Mouse (Mus musculus) liver, adult 2 months (tissue): Measurements from ENCODE around the gene Gm20388. TPM values are rescaled to one million over a fixed set of nuclear protein-coding genes. Genes with fewer than 3 reads are reported as not detected.

Experiments used
- DNase-seq: peaks from one replicate; pipeline ENCODE4 v3.0.0-alpha.2; 2011; ENCODE audit warnings: low read depth, low spot score; ENCODE audit errors: extremely low read depth
- H3K27ac ChIP-seq: fragments of 200-500 bp; replicated peaks from 2 replicates; pipeline ENCODE4 v1.5.1; 2012; ENCODE audit warnings: low read depth, mild to moderate bottlenecking, control low read depth, inconsistent platforms, low read length; ENCODE audit not compliant: insufficient read depth
- H3K27me3 ChIP-seq: fragments of 200-500 bp; 2 replicates; pipeline ENCODE4 v1.6.1; 2012; ENCODE audit warnings: mild to moderate bottlenecking, moderate library complexity, low read length, inconsistent platforms; ENCODE audit not compliant: control insufficient read depth, insufficient read depth
- H3K36me3 ChIP-seq: fragments of 200-500 bp; 2 replicates; pipeline ENCODE4 v1.6.1; 2012; ENCODE audit warnings: low read length, inconsistent platforms; ENCODE audit not compliant: control insufficient read depth, insufficient read depth
- H3K4me1 ChIP-seq: fragments of 200-500 bp; 2 replicates; pipeline ENCODE4 v1.6.1; 2011; ENCODE audit warnings: low read length; ENCODE audit not compliant: control insufficient read depth, insufficient read depth
- H3K4me3 ChIP-seq: fragments of 200-500 bp; 2 replicates; pipeline ENCODE4 v1.5.1; 2011; ENCODE audit warnings: low read depth, mild to moderate bottlenecking, control low read depth, low read length, moderate library complexity; ENCODE audit not compliant: insufficient read depth
- H3K79me2 ChIP-seq: fragments of 200-500 bp; 2 replicates; pipeline ENCODE4 v1.6.1; 2012; ENCODE audit warnings: inconsistent platforms, mild to moderate bottlenecking, low read length, moderate library complexity; ENCODE audit not compliant: control insufficient read depth, insufficient read depth
- H3K9ac ChIP-seq: fragments of 200-500 bp; 2 replicates; pipeline ENCODE4 v1.6.1; 2012; ENCODE audit warnings: low read depth, mild to moderate bottlenecking, control low read depth, inconsistent platforms, low read length
- CTCF ChIP-seq: fragments of 200-500 bp; IDR thresholded peaks from 2 replicates; pipeline ENCODE4 v1.5.1; 2011; ENCODE audit warnings: low read depth, low read length, control low read depth
- POLR2A ChIP-seq: fragments of 200-500 bp; IDR thresholded peaks from 2 replicates; pipeline ENCODE4 v1.6.1; 2011; ENCODE audit warnings: low read length, control low read depth; ENCODE audit not compliant: insufficient read depth; ENCODE audit errors: extremely low read depth
- WGBS: fragments of 180-500 bp; shearing (Covaris S2); methylation state at CpG from one replicate; pipeline ENCODE4 v1.1.7; 2018; 5-methylcytosine and 5-hydroxymethylcytosine counted together
- polyA plus RNA-seq: library from polyadenylated mRNA; depleted of rRNA; stranded (reverse); fragments of >200 nt; gene quantifications from 2 replicates; pipeline ENCODE4 v1.2.3, GENCODE M21; 2012
- total RNA-seq: library from RNA; depleted of rRNA; stranded (reverse); fragments of >200 nt; gene quantifications from 2 replicates; pipeline ENCODE4 v1.2.3, GENCODE M21; 2014

Gene Gm20388
- total and polyA plus RNA-seq, 2 experiments: 6.4 to 19.9 TPM

DNA sequence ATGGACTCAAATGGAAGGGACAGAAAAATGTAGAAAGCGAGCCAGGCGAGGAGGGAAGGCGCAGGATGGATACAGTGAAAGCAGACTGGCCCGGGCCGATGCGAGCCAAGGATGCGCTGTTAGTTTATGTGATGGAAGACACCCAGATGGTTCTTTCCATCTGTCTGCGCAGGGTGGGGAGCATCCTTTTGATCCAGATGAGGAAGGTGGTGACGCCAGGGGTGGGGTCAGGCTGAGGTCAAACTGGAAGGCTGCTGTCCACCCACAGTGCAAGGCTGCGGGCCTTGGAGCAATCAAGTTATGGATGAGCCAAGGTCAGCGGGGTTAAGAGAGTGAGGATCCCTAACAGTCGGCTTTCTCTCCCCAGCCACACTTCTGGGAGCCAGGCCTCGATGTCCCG, 2025.8 kb downstream of the Gm20388 start:
- 86% methylated on average over 14 of the region's 14 CpGs for WGBS
- Histone ChIP-seq H3K36me3 (peaks cover 40% of the 10 kb centered on the region), H3K9ac (no peak overlapping the region), H3K27ac (no peak overlapping the region), H3K4me1 (peaks cover 28% of the 10 kb centered on the region), H3K79me2 (peaks cover 6% of the 10 kb centered on the region; the same call in 1 of the 2 replicates), H3K27me3 (no peaks in the 10 kb centered on the region), H3K4me3 (no peak overlapping the region)
- DNase-seq: no peak
- TF ChIP-seq POLR2A (no peak), CTCF (no peak)

GRCm38 (mm10) chr8:121938732-121939131, 2028.1 kb downstream of the Gm20388 start:
- WGBS: 50% methylated on average over 7 of the region's 7 CpGs
- Histone ChIP-seq H3K27me3 (no peaks in the 10 kb centered on the region), H3K79me2 (peaks cover 17% of the 10 kb centered on the region), H3K4me1 (peaks cover 18% of the 10 kb centered on the region), H3K4me3 (no peak overlapping the region), H3K9ac (no peak overlapping the region), H3K27ac (peak overlapping the region; percentile 29), H3K36me3 (peaks cover 37% of the 10 kb centered on the region)
- TF ChIP-seq POLR2A: no peak
- no peak for TF ChIP-seq CTCF
- DNase-seq: peak; percentile 70

GRCm38 (mm10) chr8:121943057-121943540, 2032.5 kb downstream of the Gm20388 start:
- 0% methylated on average over 2 of the region's 2 CpGs for WGBS
- DNase-seq: peak; percentile 93
- peaks cover 18% of the 10 kb centered on the region for H3K4me1 ChIP-seq
- no peaks in the 10 kb centered on the region for H3K27me3 ChIP-seq
- TF ChIP-seq CTCF: no peak
- no peak for TF ChIP-seq POLR2A
- peak overlapping the region; percentile 90 for H3K9ac ChIP-seq
- peak overlapping the region; percentile 97 for H3K27ac ChIP-seq
- peaks cover 17% of the 10 kb centered on the region for H3K79me2 ChIP-seq
- peak overlapping the region; percentile 91 for H3K4me3 ChIP-seq
- peaks cover 20% of the 10 kb centered on the region for H3K36me3 ChIP-seq

DNA sequence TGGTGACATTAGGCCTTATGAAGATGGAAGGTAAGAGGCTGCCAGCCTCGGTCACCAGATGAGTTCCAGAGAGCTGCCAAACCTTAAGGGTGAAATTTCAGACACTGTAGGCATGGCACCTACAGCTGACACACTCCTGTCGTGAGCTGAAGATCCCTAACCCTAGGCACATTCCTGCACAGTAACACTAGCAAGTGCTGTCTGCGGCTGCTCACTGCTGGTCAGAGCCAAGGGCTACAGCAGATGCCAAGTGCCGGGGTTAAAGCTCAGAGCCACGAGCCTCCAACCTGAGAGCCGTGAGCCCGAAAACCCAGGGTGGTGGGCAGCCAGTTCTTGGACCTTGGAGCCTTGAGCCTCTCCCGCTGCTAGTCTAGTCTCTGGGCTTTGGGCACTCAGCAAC, 2033.1 kb downstream of the Gm20388 start:
- Histone ChIP-seq H3K79me2 (peaks cover 17% of the 10 kb centered on the region), H3K27me3 (no peaks in the 10 kb centered on the region), H3K27ac (peak overlapping the region; percentile 97), H3K9ac (peak overlapping the region; percentile 90), H3K4me3 (peak overlapping the region; percentile 91), H3K4me1 (peaks cover 24% of the 10 kb centered on the region), H3K36me3 (peaks cover 14% of the 10 kb centered on the region)
- peak; percentile 85 for DNase-seq
- TF ChIP-seq POLR2A (no peak), CTCF (no peak)
- WGBS: 37% methylated on average over 8 of the region's 8 CpGs

GRCm38 (mm10) chr8:121944831-121945230, 2034.2 kb downstream of the Gm20388 start, which contains the start of gene Car5a:
TSS of gene Car5a (minus strand) at chr8:121944904.
- Histone ChIP-seq H3K27ac (peak within 1 kb of the TSS; percentile 97), H3K4me3 (peak within 1 kb of the TSS; percentile 91), H3K27me3 (no peaks in the 10 kb centered on the region), H3K36me3 (peaks cover 4% of the 10 kb centered on the region; the same call in 1 of the 2 replicates), H3K79me2 (peaks cover 17% of the 10 kb centered on the region), H3K9ac (peak within 1 kb of the TSS; percentile 90), H3K4me1 (peaks cover 23% of the 10 kb centered on the region)
- DNase-seq: peak; percentile 98
- TF ChIP-seq CTCF (no peak), POLR2A (no peak)

DNA sequence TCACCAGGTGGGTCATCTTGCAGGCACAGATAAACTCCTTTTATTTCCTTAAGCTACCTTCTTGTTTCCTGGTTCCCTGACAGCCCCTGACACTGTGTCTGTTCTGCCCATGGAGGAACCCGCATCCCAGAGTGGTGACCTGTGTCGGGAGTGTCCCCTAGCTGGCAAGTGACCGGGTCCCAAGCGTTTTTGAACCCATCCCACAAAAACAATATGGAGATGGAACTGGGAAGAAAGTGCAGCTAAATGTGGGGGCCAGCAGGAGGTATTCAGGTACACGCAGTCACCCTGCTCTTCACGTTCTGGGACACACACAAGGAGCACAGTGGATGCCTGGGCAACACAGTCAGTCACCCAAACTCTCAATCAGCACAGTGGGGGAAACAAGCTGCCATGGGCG, 2035.7 kb downstream of the Gm20388 start:
- 92% methylated on average over 7 of the region's 7 CpGs for WGBS
- Histone ChIP-seq H3K27ac (no peak overlapping the region), H3K27me3 (no peaks in the 10 kb centered on the region), H3K4me1 (peaks cover 20% of the 10 kb centered on the region), H3K36me3 (no peaks in the 10 kb centered on the region; the same call in 1 of the 2 replicates), H3K9ac (no peak overlapping the region), H3K4me3 (no peak overlapping the region), H3K79me2 (peaks cover 11% of the 10 kb centered on the region)
- TF ChIP-seq POLR2A: no peak
- TF ChIP-seq CTCF: no peak
- no peak for DNase-seq
